Mouse (Mus musculus): ENCODE measurements around the gene Olfr835. TPM values are rescaled to one million over a fixed set of nuclear protein-coding genes. Genes with fewer than 3 reads are reported as not detected.

Gene Olfr835
- polyA plus RNA-seq (2016; fragmentation: Nextera tagmentation; extraction: Ambion mirVana) = not detected in 2 replicates

GRCm38 (mm10) chr9:19032435-19032834 lies at the start of gene Olfr835:
TSS of gene Olfr835 (plus strand) at chr9:19032735.
- no peak within 1 kb of the TSS for H3K27ac ChIP-seq
- no peaks in the 10 kb centered on the region for H3K27me3 ChIP-seq (ENCODE audit: low read depth, poor library complexity, severe bottlenecking)
- no peak for DNase-seq (ENCODE audit: low spot score)
- peaks cover 3% of the 10 kb centered on the region for H3K9me3 ChIP-seq (replicated peaks)
- no peaks in the 10 kb centered on the region for H3K36me3 ChIP-seq
- H3K4me1 ChIP-seq = no peaks in the 10 kb centered on the region
- no peak within 1 kb of the TSS for H3K4me3 ChIP-seq
- WGBS = 63% methylated on average over 1 of the region's 1 CpGs

DNA sequence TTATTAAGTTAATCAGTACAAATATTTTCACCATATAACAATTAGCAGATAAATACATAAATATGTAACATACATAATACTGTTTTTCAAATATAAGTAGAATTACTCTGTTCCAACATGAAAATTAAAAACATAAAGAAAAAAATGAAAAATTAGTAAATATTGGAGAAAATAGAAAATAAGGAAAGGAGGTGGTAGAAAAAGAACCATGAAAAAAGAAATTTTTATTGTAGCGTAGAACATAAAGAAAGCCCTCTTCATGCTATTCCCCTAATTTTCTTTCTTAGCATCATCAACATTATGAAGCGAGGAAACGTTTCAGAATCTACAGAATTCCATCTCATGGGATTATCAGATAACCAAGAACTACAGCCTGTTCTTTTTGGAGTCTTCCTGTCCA lies 44.8 kb upstream of the Olfr835 start, which contains the start of gene Olfr834:
Gene Olfr834 (plus strand): TSS at position 301 of the 400 bp plus-strand sequence.
- H3K4me3 ChIP-seq = no peak within 1 kb of the TSS
- no peak for DNase-seq (ENCODE audit: low spot score)
- no peaks in the 10 kb centered on the region for H3K4me1 ChIP-seq
- no peak within 1 kb of the TSS for H3K27ac ChIP-seq
- WGBS = 90% methylated on average over 3 of the region's 3 CpGs
- no peaks in the 10 kb centered on the region; the same call in 1 of the 2 replicates for H3K9me3 ChIP-seq (replicated peaks)
- no peaks in the 10 kb centered on the region for H3K27me3 ChIP-seq (ENCODE audit: low read depth, poor library complexity, severe bottlenecking)
- H3K36me3 ChIP-seq = no peaks in the 10 kb centered on the region

DNA sequence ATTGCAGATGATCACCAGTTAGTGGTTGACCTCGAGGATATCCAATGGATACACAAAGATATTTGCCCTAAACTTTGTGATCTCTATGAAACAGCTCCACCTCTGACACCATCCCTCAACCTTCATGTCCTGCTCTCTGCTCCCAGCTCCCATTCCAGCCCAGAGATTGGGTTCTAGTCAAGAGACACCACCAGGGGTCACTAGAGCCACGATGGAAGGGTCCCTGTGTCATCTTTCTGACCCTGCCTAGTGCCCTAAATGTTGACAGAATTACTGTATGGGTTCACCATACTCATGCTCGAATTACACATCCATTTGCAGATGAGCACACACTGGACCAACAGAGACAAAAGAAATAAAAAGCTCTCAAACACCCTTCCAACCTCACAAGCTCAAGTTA lies 52.5 kb downstream of the Olfr835 start:
- no peak overlapping the region for H3K4me3 ChIP-seq
- no peaks in the 10 kb centered on the region for H3K36me3 ChIP-seq
- WGBS = 42% methylated on average over 3 of the region's 3 CpGs
- H3K27me3 ChIP-seq (ENCODE audit: low read depth, poor library complexity, severe bottlenecking) = no peaks in the 10 kb centered on the region
- H3K9me3 ChIP-seq (replicated peaks) = no peaks in the 10 kb centered on the region; the same call in 1 of the 2 replicates
- H3K27ac ChIP-seq = no peak overlapping the region
- no peaks in the 10 kb centered on the region for H3K4me1 ChIP-seq
- DNase-seq (ENCODE audit: low spot score) = no peak

Other genes with a start within 250 kb of the Olfr835 start
- gene Olfr828, start 213.2 kb upstream of the Olfr835 start, polyA plus RNA-seq (2016; fragmentation: Nextera tagmentation; extraction: Ambion mirVana) = not detected in 2 replicates
- gene Olfr829, start 177.8 kb upstream of the Olfr835 start, polyA plus RNA-seq (2016; fragmentation: Nextera tagmentation; extraction: Ambion mirVana) = not detected in 2 replicates
- not detected in 2 replicates for gene Olfr830, start 158.0 kb upstream of the Olfr835 start, polyA plus RNA-seq (2016; fragmentation: Nextera tagmentation; extraction: Ambion mirVana)
- gene Olfr832, start 95.6 kb upstream of the Olfr835 start, polyA plus RNA-seq (2016; fragmentation: Nextera tagmentation; extraction: Ambion mirVana) = not detected in 2 replicates
- gene Olfr834, start 44.7 kb upstream of the Olfr835 start, polyA plus RNA-seq (2016; fragmentation: Nextera tagmentation; extraction: Ambion mirVana) = not detected in 2 replicates
- gene Olfr836, start 87.6 kb downstream of the Olfr835 start, polyA plus RNA-seq (2016; fragmentation: Nextera tagmentation; extraction: Ambion mirVana) = not detected in 2 replicates
- not detected in 2 replicates for gene Olfr837, start 103.6 kb downstream of the Olfr835 start, polyA plus RNA-seq (2016; fragmentation: Nextera tagmentation; extraction: Ambion mirVana)
- not detected in 2 replicates for gene Olfr839-ps1, start 144.6 kb downstream of the Olfr835 start, polyA plus RNA-seq (2016; fragmentation: Nextera tagmentation; extraction: Ambion mirVana)
- not detected in 2 replicates for gene Olfr843, start 219.3 kb downstream of the Olfr835 start, polyA plus RNA-seq (2016; fragmentation: Nextera tagmentation; extraction: Ambion mirVana)